Mouse (Mus musculus) liver, adult 2 months (tissue): Measurements from ENCODE around the gene Gm10521.

Experiments used
- CTCF ChIP-seq: fragments of 200-500 bp; IDR thresholded peaks from 2 replicates; pipeline ENCODE4 v1.5.1; 2011; ENCODE audit warnings: low read depth, low read length, control low read depth
- POLR2A ChIP-seq: fragments of 200-500 bp; IDR thresholded peaks from 2 replicates; pipeline ENCODE4 v1.6.1; 2011; ENCODE audit warnings: low read length, control low read depth; ENCODE audit not compliant: insufficient read depth; ENCODE audit errors: extremely low read depth

DNA sequence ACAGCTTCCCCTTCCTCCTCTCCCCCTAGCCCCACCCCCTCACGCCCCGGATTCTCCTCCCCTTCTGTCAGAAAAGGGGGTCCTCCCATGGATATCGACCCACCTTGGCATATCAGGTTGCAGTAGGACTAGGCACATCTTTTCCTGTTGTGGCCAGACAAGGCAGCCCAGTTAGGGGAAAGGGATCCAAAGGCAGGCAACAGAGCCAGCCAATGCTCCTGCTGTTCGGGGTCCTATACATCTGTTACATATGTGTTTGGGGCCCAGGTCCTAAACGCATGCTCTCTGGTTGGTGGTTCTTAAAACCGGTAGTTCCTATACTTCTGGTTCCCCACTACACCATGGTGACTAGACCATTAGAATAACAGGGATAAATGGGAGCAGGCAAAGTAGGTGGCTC lies 45.2 kb downstream of the Gm10521 start:
- TF ChIP-seq CTCF = no peak
- TF ChIP-seq POLR2A = no peak
